Mouse (Mus musculus) kidney, embryonic 16.5 days (tissue): Measurements from ENCODE around the gene Shroom3. TPM values are rescaled to one million over a fixed set of nuclear protein-coding genes. Genes with fewer than 3 reads are reported as not detected.

ENCODE experiments used
- ATAC-seq: fragments of 200-750 bp; cut with Nextera tagmentation; 2 replicates; pipeline ENCODE4 v1.8.0; 2017; ENCODE audit warnings: moderate TSS enrichment; ENCODE audit not compliant: low FRiP score, low TSS enrichment
- H3K27ac ChIP-seq: fragments of 300-500 bp; sonication (generic); 2 replicates; pipeline ENCODE4 v1.5.1; 2014; ENCODE audit warnings: low read length
- H3K27me3 ChIP-seq: fragments of 300-500 bp; sonication (generic); 2 replicates; pipeline ENCODE4 v1.6.1; 2014; ENCODE audit warnings: low read length, control low read depth, mixed read lengths; ENCODE audit not compliant: insufficient read depth
- H3K36me3 ChIP-seq: fragments of 300-500 bp; sonication (generic); 2 replicates; pipeline ENCODE4 v1.6.1; 2014; ENCODE audit warnings: low read length, control low read depth, mixed read lengths; ENCODE audit not compliant: insufficient read depth
- H3K4me1 ChIP-seq: fragments of 300-500 bp; sonication (generic); 2 replicates; pipeline ENCODE4 v1.6.1; 2014; ENCODE audit warnings: low read length, control low read depth, mixed read lengths; ENCODE audit not compliant: insufficient read depth
- H3K4me2 ChIP-seq: fragments of 300-500 bp; sonication (generic); replicated peaks from 2 replicates; pipeline ENCODE4 v1.6.1; 2014; ENCODE audit warnings: low read depth, low read length
- H3K4me3 ChIP-seq: fragments of 300-500 bp; sonication (generic); 2 replicates; pipeline ENCODE4 v1.5.1; 2014; ENCODE audit warnings: mild to moderate bottlenecking, low read length
- H3K9ac ChIP-seq: fragments of 300-500 bp; sonication (generic); replicated peaks from 2 replicates; pipeline ENCODE4 v1.6.1; 2014; ENCODE audit warnings: low read length
- H3K9me3 ChIP-seq: fragments of 300-500 bp; sonication (generic); 2 replicates; pipeline ENCODE4 v1.6.1; 2016; ENCODE audit warnings: low read length, control low read depth
- WGBS: fragments of 180-500 bp; shearing (Covaris S2); extraction: QIAGEN DNeasy Blood & Tissue Kit; methylation state at CpG from one replicate; pipeline ENCODE4 v1.1.7; 2014; 5-methylcytosine and 5-hydroxymethylcytosine counted together
- polyA plus RNA-seq: library from polyadenylated mRNA; unstranded; fragments of >200 nt; fragmentation: Nextera tagmentation; extraction: Ambion mirVana; gene quantifications from 2 replicates; pipeline ENCODE4 v1.2.1, GENCODE M21; 2015

The Shroom3 gene
- polyA plus RNA-seq, 1 experiment from 2014 or later = 8.3 TPM

DNA sequence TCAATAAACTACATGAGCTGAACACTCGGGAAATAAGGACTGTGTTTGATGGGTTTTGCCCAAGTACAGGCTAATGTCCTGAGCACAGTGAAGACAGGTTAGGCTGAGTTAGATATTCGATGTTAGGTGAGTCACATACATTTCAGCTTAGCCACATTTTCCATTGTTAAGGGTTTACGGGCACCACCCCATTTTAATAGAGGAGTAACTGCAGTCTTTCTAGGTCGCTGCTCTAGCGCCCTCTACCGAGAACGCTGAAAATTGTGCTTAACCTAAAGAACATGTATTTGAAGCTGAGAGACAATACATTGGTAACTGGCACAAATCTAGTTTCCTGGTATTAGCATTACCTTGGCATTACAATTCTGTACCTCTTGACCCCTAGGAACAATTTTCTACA, 287.2 kb downstream of the Shroom3 start:
- ATAC-seq = no peak
- WGBS = 35% methylated on average over 7 of the region's 7 CpGs

DNA sequence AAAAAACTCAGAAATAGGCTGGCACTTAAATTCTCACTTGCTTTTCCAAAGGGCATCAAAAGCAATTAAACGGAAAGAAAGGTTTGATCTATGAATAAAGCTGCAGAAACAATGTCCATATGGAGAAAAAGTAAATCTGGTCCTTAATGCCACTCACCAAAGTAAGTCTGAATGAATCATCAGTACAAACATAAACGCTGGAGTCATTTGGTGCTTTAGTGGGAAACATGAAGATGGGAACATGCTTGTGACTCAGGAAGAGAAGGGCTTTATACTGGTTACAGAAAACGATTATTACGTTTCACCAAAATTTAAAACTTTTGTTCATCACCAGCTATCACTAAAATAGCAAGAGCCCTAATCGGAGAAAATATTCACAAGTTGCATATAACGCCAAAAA, 297.2 kb downstream of the Shroom3 start:
- no peaks in the 10 kb centered on the region; the same call in 1 of the 2 replicates for H3K9me3 ChIP-seq
- no peak overlapping the region for H3K4me2 ChIP-seq
- H3K4me3 ChIP-seq = no peak overlapping the region
- no peak for ATAC-seq
- WGBS = 88% methylated on average over 6 of the region's 6 CpGs
- H3K27ac ChIP-seq = no peak overlapping the region
- H3K4me1 ChIP-seq = peaks cover 4% of the 10 kb centered on the region; the same call in 1 of the 2 replicates
- H3K36me3 ChIP-seq = no peaks in the 10 kb centered on the region
- no peaks in the 10 kb centered on the region for H3K27me3 ChIP-seq
- no peak overlapping the region for H3K9ac ChIP-seq

More for the DNA sequence above, 287.2 kb downstream of the Shroom3 start:
- no peak overlapping the region for H3K4me2 ChIP-seq
- peaks cover 4% of the 10 kb centered on the region; the same call in 1 of the 2 replicates for H3K36me3 ChIP-seq
- H3K27ac ChIP-seq = no peak overlapping the region
- no peak overlapping the region for H3K4me3 ChIP-seq
- peaks cover 3% of the 10 kb centered on the region; the same call in 1 of the 2 replicates for H3K4me1 ChIP-seq
- no peaks in the 10 kb centered on the region for H3K27me3 ChIP-seq
- H3K9me3 ChIP-seq = no peaks in the 10 kb centered on the region
- H3K9ac ChIP-seq = no peak overlapping the region

DNA sequence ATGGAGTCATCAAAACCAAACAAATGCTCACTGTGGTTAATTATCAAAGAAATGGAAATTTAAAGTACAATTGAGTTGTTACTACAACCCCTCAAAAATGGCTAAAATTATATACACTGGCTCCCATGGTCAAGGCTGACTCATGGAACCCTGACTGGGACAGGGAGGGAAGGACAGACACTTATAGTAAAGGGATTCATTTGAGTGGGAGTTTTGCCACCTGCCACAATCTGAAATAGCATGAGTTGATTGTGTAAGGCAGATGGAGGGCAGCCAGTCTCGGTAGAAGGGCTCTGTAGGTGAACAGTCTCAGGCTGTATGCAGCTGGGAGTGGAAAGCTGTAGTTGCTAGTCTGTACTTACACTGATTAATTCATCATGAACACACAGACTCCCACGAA, 297.6 kb downstream of the Shroom3 start:
- no peak for ATAC-seq
- no peaks in the 10 kb centered on the region for H3K27me3 ChIP-seq
- H3K27ac ChIP-seq = no peak overlapping the region
- peaks cover 4% of the 10 kb centered on the region; the same call in 1 of the 2 replicates for H3K4me1 ChIP-seq
- no peaks in the 10 kb centered on the region; the same call in 1 of the 2 replicates for H3K9me3 ChIP-seq
- H3K4me2 ChIP-seq = no peak overlapping the region
- H3K36me3 ChIP-seq = no peaks in the 10 kb centered on the region
- 57% methylated on average over 2 of the region's 2 CpGs for WGBS
- no peak overlapping the region for H3K9ac ChIP-seq
- no peak overlapping the region for H3K4me3 ChIP-seq

DNA sequence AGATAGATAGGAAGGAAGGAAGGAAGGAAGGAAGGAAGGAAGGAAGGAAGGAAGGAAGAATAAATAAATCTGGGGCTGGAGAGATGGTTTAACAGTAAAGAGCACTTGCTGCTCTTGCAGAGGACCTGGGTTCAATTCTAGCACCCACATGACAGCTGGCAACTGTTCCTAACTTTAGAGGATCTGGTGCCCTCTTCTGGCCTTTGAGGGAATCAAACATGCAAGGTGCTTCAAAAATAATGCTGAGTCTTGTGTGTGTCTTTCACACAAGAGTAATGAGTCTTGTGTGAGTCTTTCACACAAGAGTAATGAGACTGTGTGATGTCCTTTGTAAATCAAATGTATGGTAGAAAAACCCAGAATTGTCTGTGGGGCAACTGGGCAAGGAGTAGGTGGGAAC, 299.4 kb downstream of the Shroom3 start:
- no peak for ATAC-seq
- Histone ChIP-seq H3K9me3 (no peaks in the 10 kb centered on the region; the same call in 1 of the 2 replicates), H3K4me1 (peaks cover 11% of the 10 kb centered on the region), H3K27me3 (no peaks in the 10 kb centered on the region), H3K4me3 (no peak overlapping the region), H3K36me3 (no peaks in the 10 kb centered on the region), H3K9ac (no peak overlapping the region), H3K27ac (no peak overlapping the region), H3K4me2 (no peak overlapping the region)

DNA sequence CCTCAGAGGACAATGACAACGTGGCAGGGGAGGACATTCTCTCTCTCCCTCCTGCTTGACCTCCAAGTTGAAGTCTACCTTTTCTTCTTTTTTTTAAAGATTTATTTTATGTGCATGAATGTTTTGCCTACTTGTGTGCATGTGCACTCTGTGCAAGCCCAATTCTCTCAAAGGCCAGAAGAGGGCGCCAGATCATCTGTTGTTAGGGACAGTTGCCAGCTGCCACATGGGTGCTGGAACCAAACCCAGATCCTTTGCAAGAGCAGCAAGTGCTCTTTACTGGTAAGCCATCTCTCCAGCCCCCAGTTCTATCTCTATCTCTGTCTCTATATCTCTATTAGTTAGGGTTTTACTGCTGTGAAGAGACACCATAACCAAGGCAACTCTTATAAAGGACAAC, 300.7 kb downstream of the Shroom3 start:
- Histone ChIP-seq H3K9ac (no peak overlapping the region), H3K27me3 (no peaks in the 10 kb centered on the region), H3K4me3 (no peak overlapping the region), H3K4me2 (no peak overlapping the region), H3K27ac (no peak overlapping the region), H3K4me1 (peaks cover 17% of the 10 kb centered on the region), H3K9me3 (no peaks in the 10 kb centered on the region; the same call in 1 of the 2 replicates), H3K36me3 (no peaks in the 10 kb centered on the region)
- WGBS = 44% methylated on average over 2 of the region's 2 CpGs
- ATAC-seq = no peak

DNA sequence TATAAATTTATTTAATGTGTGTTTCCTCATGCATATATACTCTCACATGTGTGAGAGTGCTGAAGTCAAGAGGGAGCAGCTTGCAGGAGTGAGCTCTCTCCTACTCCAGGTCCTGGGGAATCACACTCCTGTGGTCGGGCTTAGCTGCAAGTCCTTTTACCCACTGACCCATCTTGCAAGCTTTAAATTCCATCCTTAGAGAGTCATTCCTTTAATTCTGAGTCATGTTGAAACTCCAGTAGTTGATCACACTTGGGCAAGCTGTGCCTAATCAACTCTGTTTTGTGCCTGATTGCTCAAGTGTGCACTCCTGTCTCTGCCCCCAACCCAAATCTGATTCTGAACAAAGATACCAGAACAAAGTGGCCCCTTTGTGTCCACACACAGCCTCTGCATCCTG, 301.5 kb downstream of the Shroom3 start:
- Histone ChIP-seq H3K36me3 (no peaks in the 10 kb centered on the region), H3K4me3 (no peak overlapping the region), H3K27ac (no peak overlapping the region), H3K4me1 (peaks cover 20% of the 10 kb centered on the region), H3K4me2 (no peak overlapping the region), H3K9ac (no peak overlapping the region), H3K9me3 (no peaks in the 10 kb centered on the region; the same call in 1 of the 2 replicates), H3K27me3 (no peaks in the 10 kb centered on the region)
- WGBS = 37% methylated on average over 1 of the region's 1 CpGs
- no peak for ATAC-seq

DNA sequence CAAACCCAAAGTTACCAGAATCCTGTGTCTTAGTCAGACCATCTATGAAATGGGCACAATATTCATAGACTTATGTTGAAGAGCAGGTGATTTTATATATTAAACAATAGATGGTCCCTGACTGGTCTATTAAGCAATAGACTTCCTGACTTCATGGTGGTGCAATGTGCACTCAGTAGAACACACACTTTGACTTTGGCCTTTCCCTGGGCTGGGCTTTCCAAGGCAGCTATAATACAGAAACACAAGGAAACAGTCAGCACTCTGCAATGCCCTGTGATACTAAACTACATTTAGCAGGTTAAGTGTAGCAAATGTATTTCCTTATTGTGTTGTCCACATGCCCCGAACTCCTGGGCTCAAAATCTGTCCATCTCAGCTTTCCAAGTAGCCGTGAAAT, 302.2 kb downstream of the Shroom3 start:
- no peak for ATAC-seq
- H3K27ac ChIP-seq = no peak overlapping the region
- WGBS = 91% methylated on average over 2 of the region's 2 CpGs

DNA sequence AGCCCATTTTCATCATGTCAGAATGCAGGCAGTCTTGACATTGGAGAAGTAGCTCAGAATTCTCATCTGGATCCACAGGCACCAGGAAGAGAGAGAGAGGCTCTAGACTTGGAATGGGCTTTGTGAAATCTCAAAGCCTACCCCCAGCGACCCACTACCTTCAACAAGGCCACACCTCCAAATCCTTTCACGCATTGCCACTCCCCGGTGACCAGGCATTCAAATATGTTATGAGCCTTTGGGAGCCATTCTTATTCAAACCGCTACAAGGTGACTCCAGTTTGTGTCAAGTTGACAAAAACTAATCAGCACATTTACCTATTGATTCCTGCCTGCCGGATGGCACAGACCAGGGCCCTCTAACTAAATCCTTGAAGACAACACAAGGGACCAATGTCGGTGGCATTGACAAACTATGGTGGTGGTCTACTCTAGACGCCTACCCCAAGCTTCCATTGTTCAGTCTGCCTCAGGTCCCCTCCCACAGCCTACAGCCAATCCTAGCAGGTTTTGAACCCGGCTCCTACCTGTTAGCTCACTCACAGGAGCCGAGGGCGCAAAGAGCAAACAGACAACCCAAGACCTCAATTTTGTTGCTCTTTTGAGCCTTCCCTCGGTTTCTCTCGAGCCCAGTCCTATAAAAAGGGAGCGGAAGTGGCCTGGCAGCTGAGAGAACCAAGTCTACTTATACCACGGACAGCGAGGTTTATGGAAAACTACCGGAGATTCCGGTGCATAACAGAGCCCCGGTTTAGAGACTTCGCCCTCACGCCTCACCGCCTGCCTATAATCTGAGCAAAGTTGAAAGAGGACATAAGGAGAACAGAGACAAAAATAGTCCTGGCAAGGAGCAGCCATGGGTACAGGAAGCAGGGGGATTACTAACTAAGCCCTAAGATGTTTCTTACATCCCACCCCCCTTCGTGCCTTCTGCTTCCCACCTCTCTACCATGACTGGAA, 303.7 kb downstream of the Shroom3 start:
- Histone ChIP-seq H3K9me3 (no peaks in the 10 kb centered on the region; the same call in 1 of the 2 replicates), H3K9ac (no peak overlapping the region), H3K36me3 (no peaks in the 10 kb centered on the region), H3K4me2 (no peak overlapping the region), H3K27ac (peak overlapping the region; percentile 2; the same call in 1 of the 2 replicates), H3K4me1 (peaks cover 23% of the 10 kb centered on the region), H3K27me3 (no peaks in the 10 kb centered on the region), H3K4me3 (no peak overlapping the region)
- no peak for ATAC-seq
- WGBS = 85% methylated on average over 22 of the region's 22 CpGs

More for the DNA sequence above, 302.2 kb downstream of the Shroom3 start:
- Histone ChIP-seq H3K4me2 (no peak overlapping the region), H3K36me3 (no peaks in the 10 kb centered on the region), H3K9me3 (no peaks in the 10 kb centered on the region; the same call in 1 of the 2 replicates), H3K4me1 (peaks cover 20% of the 10 kb centered on the region), H3K9ac (no peak overlapping the region), H3K27me3 (no peaks in the 10 kb centered on the region), H3K4me3 (no peak overlapping the region)

DNA sequence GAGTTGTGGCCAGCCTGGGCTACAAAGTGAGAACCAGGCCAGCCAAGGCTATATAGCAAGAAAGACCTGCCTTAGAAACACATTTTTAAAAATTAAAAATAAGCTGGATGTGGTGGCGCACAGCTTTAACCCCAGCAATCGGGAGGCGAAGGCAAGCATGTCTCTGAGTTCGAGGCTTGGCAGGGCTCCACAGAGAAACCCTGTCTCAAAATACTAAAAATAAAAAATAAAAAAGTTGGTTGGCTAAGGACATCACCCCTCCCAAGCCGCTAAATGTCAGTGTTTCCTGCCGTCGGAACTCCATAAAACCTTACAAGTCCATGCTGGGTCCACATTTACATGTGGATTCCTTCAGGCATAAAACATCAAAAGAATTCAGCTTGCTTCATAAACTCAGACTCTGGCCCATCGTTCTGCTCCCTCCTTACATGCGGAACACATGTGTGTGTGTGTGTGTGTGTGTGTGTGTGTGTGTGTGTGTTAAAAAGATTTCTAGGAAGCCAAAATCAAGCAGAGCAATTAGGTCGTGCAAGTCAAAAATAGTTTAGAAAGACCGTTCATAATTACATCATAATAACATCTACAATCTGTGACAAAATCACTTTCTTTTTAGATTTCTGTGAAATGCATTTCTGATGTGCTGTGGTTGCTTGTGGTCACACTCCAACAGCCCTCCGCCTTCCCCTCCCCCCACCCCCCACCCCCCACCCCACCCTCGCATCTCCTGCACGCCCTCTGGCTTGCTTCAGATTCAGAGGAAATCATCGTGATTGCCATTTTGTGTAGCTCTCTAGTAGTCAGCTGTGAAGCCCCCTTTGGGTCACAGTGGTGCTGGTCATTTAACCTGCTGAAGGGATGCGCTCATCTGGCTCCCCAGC, 304.9 kb downstream of the Shroom3 start:
- H3K27ac ChIP-seq = peak overlapping the region; percentile 78
- H3K36me3 ChIP-seq = no peaks in the 10 kb centered on the region
- peaks cover 23% of the 10 kb centered on the region for H3K4me1 ChIP-seq
- peak overlapping the region; percentile 24 for H3K4me2 ChIP-seq
- peak; percentile 32 for ATAC-seq
- no peaks in the 10 kb centered on the region; the same call in 1 of the 2 replicates for H3K9me3 ChIP-seq
- H3K27me3 ChIP-seq = no peaks in the 10 kb centered on the region
- 0 out of 2 replicates have a peak overlapping the region, but pooled peaks have one; percentile 2 for H3K9ac ChIP-seq
- WGBS = 39% methylated on average over 14 of the region's 16 CpGs
- no peak overlapping the region for H3K4me3 ChIP-seq
